Mouse (Mus musculus) forebrain, postnatal 0 days (tissue): ENCODE measurements around the gene Tead3. TPM values are rescaled to one million over a fixed set of nuclear protein-coding genes. Genes with fewer than 3 reads are reported as not detected.

Experiments
- ATAC-seq: fragments of 200-750 bp; cut with Nextera tagmentation; 2 replicates; pipeline ENCODE4 v1.8.0; 2017; ENCODE audit warnings: mild to moderate bottlenecking, moderate library complexity
- DNase-seq: peaks from one replicate; pipeline ENCODE4 v3.0.0-alpha.2; 2015
- H3K27ac ChIP-seq: fragments of 300-500 bp; sonication (generic); 2 replicates; pipeline ENCODE4 v1.5.1; 2014; ENCODE audit warnings: low read depth, mild to moderate bottlenecking, antibody characterized with exemption, low read length, moderate library complexity, mixed read lengths
- H3K27me3 ChIP-seq: fragments of 300-500 bp; sonication (generic); 2 replicates; pipeline ENCODE4 v1.6.1; 2014; ENCODE audit warnings: mild to moderate bottlenecking, low read length, mixed read lengths; ENCODE audit not compliant: insufficient read depth
- H3K36me3 ChIP-seq: fragments of 300-500 bp; sonication (generic); 2 replicates; pipeline ENCODE4 v1.6.1; 2014; ENCODE audit warnings: mild to moderate bottlenecking, moderate library complexity; ENCODE audit not compliant: insufficient read depth
- H3K4me1 ChIP-seq: fragments of 300-500 bp; sonication (generic); 2 replicates; pipeline ENCODE4 v1.6.1; 2014; ENCODE audit warnings: antibody characterized with exemption; ENCODE audit not compliant: insufficient read depth
- H3K4me2 ChIP-seq: fragments of 300-500 bp; sonication (generic); 2 replicates; pipeline ENCODE4 v1.6.1; 2014; ENCODE audit warnings: low read depth, mild to moderate bottlenecking, moderate library complexity
- H3K4me3 ChIP-seq: fragments of 300-500 bp; sonication (generic); 2 replicates; pipeline ENCODE4 v1.5.1; 2014; ENCODE audit warnings: low read depth, low read length, mixed read lengths
- H3K9ac ChIP-seq: fragments of 300-500 bp; sonication (generic); 2 replicates; pipeline ENCODE4 v1.6.1; 2014; ENCODE audit warnings: mild to moderate bottlenecking
- H3K9me3 ChIP-seq: fragments of 300-500 bp; sonication (generic); 2 replicates; pipeline ENCODE4 v1.6.1; 2016; ENCODE audit warnings: low read length
- CTCF ChIP-seq: sonication (generic); IDR thresholded peaks from 2 replicates; pipeline ENCODE4 v1.5.1; 2016; ENCODE audit warnings: antibody characterized with exemption, control low read depth, low read depth
- WGBS: fragments of 180-500 bp; shearing (Covaris S2); extraction: QIAGEN DNeasy Blood & Tissue Kit; methylation state at CpG from one replicate; pipeline ENCODE4 v1.1.7; 2014; 5-methylcytosine and 5-hydroxymethylcytosine counted together
- polyA plus RNA-seq: library from polyadenylated mRNA; unstranded; fragments of >200 nt; fragmentation: Nextera tagmentation; extraction: Ambion mirVana; gene quantifications from 2 replicates; pipeline ENCODE4 v1.2.1, GENCODE M21; 2015
- total RNA-seq: library from RNA; depleted of rRNA; stranded (reverse); fragments of >200 nt; gene quantifications from 2 replicates; pipeline ENCODE4 v1.2.3, GENCODE M21; 2014; rRNA removed

The Tead3 gene
- total and polyA plus RNA-seq, 2 experiments from 2014 or later, result 1.4 to 4.5 TPM

DNA sequence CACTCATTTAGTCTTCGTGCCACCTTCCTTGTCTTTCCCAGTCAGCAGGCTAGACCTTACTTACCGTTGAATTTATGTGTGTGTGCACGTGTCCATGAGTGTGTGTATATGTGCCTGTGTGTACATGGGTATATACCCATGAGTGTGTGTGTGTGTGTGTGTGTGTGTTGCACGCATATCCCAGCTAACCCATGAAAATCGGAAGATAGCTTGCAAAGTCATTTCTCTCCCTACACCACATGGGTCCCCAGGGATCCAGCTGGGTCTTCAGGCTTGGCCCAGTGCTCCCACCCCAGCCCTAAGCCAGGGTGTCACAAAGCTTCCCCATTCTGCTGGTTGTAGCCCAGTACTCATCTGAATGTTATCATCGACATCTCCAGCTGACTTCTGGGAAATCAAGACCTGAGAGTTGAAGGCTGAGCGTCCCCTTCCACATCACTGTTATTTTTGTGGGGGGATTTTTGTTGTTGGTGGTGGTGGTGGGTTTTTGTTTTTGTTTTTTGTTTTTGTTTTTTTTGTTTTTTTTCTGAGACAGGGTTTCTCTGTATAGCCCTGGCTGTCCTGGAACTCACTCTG, 68.7 kb downstream of the Tead3 start:
- ATAC-seq, result no peak
- no peak for TF ChIP-seq CTCF
- WGBS, result 94% methylated on average over 7 of the region's 7 CpGs

More for the DNA sequence above, 68.7 kb downstream of the Tead3 start:
- Histone ChIP-seq H3K27me3 (no peaks in the 10 kb centered on the region), H3K27ac (no peak overlapping the region), H3K4me3 (no peak overlapping the region), H3K4me1 (no peaks in the 10 kb centered on the region), H3K9ac (no peak overlapping the region), H3K4me2 (no peak overlapping the region), H3K9me3 (no peaks in the 10 kb centered on the region), H3K36me3 (no peaks in the 10 kb centered on the region)
- no peak for DNase-seq

Other genes starting within 250 kb of the Tead3 start
- gene Scube3, start 208.7 kb downstream of the Tead3 start, total RNA-seq, result 16.3 and 16.7 TPM in 2 replicates
- 3.1 and 3.2 TPM in 2 replicates for gene Scube3, start 208.7 kb downstream of the Tead3 start, polyA plus RNA-seq
- gene Zfp523, start 173.7 kb downstream of the Tead3 start, total RNA-seq, result 57.7 and 72.4 TPM in 2 replicates
- 36.5 and 41.1 TPM in 2 replicates for gene Zfp523, start 173.7 kb downstream of the Tead3 start, polyA plus RNA-seq
- gene Def6, start 143.0 kb downstream of the Tead3 start, total RNA-seq, result 5.2 and 6.8 TPM in 2 replicates
- gene Def6, start 143.0 kb downstream of the Tead3 start, polyA plus RNA-seq, result 6.8 and 8.5 TPM in 2 replicates
- 5.4 and 7.9 TPM in 2 replicates for gene Ppard, start 118.1 kb downstream of the Tead3 start, total RNA-seq
- 0.92 and 1.3 TPM in 2 replicates for gene Ppard, start 118.1 kb downstream of the Tead3 start, polyA plus RNA-seq
- 32.5 and 35.2 TPM in 2 replicates for gene Fance, start 37.3 kb downstream of the Tead3 start, total RNA-seq
- gene Fance, start 37.3 kb downstream of the Tead3 start, polyA plus RNA-seq, result 31.2 and 31.4 TPM in 2 replicates
- gene Rpl10a, start 22.3 kb downstream of the Tead3 start, total RNA-seq, result 1,161 and 1,582 TPM in 2 replicates
- gene Rpl10a, start 22.3 kb downstream of the Tead3 start, polyA plus RNA-seq, result 366 and 462 TPM in 2 replicates
- gene Tulp1, start 14.4 kb upstream of the Tead3 start, total RNA-seq, result 1.2 and 1.8 TPM in 2 replicates
- gene Tulp1, start 14.4 kb upstream of the Tead3 start, polyA plus RNA-seq, result 0.86 and 1.5 TPM in 2 replicates
- 26.6 and 37.3 TPM in 2 replicates for gene Fkbp5, start 166.7 kb upstream of the Tead3 start, total RNA-seq
- gene Fkbp5, start 166.7 kb upstream of the Tead3 start, polyA plus RNA-seq, result 18.3 and 21.1 TPM in 2 replicates
- gene Armc12, start 180.0 kb upstream of the Tead3 start, total RNA-seq, result 0.15 TPM in 1 of 2 replicates, not detected in the other
- gene Armc12, start 180.0 kb upstream of the Tead3 start, polyA plus RNA-seq, result not detected in 2 replicates
- gene Clpsl2, start 198.6 kb upstream of the Tead3 start, total RNA-seq, result not detected in 2 replicates
- not detected in 2 replicates for gene Clpsl2, start 198.6 kb upstream of the Tead3 start, polyA plus RNA-seq
- gene Clps, start 209.9 kb upstream of the Tead3 start, total RNA-seq, result not detected in 2 replicates
- gene Clps, start 209.9 kb upstream of the Tead3 start, polyA plus RNA-seq, result not detected in 2 replicates
- gene Lhfpl5, start 224.8 kb upstream of the Tead3 start, total RNA-seq, result 10.6 and 11.9 TPM in 2 replicates
- gene Lhfpl5, start 224.8 kb upstream of the Tead3 start, polyA plus RNA-seq, result 11.4 and 13.2 TPM in 2 replicates